Mouse (Mus musculus) adrenal gland, adult 2 months (tissue): ENCODE measurements at regions not wholly inside any gene's neighbourhood (a gene's known extent, or its start where the extent isn't known, plus 50 kb on each side); places are given as distances from the start of the nearest gene placed in this dataset.

ENCODE experiments used
- DNase-seq: peaks from one replicate; pipeline ENCODE4 v3.0.0; 2021

DNA sequence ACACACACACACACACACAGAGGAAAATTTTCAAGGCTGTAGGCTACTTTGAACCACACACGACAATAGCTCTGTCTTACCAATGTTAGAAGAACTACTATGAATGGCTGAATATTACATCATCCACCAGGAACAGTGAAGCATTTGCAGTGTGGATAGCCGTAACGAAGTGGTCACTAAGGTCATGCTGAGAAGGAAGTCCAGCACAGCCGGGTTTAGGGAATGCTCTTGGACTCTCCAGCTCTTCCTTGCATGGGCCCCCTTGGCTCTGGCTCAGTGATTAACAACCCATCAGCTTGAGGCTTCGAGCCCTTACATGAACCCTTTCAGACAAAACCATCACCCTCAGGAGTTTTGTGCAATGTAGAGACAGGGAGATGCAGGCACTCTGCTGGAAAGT lies 245.3 kb downstream of the Adamts20 start:
- no peak for DNase-seq

DNA sequence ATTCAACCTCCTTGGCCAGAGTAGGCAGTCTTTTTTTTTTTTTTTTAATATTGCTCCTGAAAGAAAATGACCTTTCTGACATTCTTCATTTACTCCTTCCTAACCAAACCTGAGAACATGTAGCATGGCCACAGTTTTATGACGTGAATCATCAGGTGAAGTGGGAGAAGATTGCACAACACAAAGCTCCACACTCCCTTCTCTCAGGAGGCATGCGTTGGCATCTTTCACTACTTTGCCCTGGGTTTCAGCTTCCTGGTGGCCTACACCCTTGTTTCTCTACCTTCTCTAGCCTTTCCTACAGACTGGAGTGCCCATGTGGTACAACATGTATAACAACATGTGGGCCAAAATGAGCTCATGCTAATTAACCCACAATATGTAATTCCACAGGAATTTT lies 248.5 kb downstream of the Adamts20 start:
- no peak for DNase-seq

DNA sequence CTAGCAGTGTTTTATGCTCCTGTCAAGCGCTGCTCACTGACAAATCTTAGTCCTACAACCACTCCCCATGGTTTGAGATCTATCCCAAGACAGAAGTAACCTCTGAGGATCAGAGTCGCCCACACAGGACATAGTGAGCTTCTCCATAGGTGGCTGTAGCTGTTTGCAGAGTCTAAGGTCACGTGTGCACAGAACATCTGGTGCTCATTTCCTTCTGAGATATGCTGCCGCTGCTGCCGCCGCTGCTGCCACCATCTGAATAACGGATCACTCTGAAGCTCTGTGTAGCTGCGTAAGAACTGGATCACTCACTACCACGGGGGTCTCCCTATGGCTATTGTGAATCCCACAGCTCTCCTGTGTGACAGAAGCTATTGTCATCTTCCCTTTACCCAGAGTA lies 250.8 kb downstream of the Adamts20 start:
- DNase-seq, result no peak

DNA sequence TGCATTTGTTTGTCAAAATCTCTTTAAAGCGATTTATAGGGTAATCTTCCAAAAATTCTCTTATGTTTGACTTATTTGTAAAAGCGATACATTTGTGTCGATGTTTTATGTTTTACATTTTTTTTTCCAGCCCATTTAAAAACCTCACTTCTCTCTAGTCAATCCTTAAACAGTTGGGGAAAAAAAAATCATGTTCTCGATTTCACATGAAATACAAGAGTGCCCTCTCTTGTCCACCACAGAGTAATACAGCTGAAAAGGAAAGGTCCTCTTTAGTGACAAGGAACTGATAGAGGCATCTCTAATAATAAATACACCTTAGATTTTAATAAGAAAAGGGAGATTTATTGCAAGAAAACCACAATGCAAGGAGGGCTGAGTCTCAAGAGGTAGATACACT lies 251.8 kb downstream of the Adamts20 start:
- no peak for DNase-seq

DNA sequence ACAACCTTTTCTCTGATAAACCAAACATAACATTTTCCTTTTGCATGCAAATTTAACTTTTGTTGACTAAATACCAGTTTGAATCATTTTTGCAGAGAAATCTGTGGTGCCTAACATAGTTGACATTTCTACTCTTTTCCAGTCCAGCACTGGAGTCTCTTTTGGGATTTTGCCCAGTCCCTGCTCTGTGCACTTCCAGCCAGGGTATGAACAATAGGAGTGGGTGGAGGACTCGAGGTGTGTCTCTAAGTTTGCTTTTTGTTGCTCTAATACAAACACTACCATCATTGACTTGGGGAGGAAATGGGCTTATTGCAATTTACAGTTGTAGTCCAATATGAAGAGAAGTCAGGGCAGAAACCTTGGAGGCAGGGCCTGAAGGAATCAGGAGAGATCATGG lies 256.7 kb downstream of the Adamts20 start:
- DNase-seq, result no peak

DNA sequence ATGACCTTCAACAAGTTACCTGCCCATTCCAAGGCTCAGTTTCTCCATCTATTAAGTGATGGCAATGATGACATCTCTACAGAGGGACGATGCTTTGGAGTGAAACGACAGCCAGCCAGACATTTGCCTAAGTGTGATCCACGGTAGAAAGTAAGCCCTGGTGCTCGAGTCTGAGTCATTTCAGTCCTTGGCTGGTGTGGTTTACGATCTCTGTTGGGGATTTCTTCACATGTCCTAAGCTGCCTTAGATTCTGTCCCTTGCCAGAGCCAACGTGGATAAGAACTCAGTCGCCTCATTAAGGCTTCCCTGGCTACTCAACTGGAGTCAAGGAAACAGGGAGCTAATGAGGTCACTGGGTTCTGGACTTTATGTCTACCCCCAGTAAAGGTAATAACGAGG lies 258.8 kb downstream of the Adamts20 start:
- DNase-seq, result peak; percentile 43

DNA sequence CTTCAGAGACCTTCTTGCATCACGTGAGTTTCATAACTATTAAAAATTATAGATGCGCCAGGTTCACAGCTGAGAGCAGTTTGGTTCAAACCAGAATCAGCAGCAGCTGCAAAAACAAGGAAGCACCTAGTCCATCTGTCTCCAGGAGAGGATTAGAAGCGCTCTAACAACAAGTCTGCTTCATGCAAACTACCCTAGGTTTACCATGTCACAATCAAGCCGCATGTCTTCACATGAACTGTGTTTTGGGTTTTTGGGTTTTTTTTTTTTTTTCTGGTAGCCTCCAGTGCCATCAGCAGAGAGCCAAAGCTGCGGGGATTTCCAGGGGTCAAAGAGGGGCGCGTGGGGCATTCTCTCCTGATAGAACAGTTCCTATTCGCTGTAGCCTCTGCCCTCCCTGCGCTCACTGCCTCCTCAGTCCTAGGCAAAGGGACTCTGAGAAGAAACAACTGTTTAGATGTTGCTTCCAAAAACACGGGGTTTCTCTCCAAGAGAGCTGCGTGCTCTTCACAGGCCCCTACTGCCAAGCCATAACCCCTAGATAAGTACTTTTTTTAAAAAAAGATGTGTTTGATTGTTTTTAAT lies 259.8 kb downstream of the Adamts20 start:
- DNase-seq, result no peak

DNA sequence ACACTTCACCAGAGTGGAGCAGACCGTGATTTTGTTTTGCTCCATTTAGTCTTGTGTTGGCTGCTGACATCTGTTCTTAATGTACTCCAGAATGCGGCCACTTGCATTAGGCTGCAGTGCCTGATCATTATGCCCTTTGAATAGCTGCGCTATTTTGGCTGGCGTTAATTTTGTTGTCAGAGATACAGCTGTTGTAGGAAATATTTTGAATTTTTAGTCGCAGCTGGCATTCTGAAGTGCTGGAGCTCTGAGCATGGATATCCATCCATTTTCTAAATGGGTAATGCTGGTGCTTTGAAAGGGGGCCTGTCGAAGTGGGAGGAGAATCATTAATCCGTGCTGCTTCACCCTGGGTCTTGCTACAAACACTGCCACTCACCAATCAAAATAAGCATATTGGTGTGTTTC lies 275.1 kb downstream of the Adamts20 start:
- no peak for DNase-seq

DNA sequence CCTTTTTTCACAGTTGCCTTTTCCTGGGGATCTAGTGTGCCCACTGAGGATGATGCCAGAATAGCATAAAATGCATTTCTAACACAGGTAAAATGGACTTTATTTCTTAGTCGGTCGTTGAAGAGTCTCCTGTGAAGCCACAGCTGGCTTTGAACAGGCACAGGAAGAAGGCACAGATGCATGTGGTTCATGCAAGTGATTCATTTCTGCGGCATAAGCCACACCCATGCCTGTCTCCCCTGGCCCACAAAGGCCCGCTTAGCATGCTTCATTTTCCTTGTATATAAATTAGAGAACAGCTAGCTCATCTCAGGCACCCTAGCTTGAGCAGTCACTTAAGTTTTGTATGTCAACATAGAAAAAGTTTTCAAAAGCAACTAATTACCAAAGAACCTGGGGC lies 277.6 kb downstream of the Adamts20 start:
- no peak for DNase-seq

DNA sequence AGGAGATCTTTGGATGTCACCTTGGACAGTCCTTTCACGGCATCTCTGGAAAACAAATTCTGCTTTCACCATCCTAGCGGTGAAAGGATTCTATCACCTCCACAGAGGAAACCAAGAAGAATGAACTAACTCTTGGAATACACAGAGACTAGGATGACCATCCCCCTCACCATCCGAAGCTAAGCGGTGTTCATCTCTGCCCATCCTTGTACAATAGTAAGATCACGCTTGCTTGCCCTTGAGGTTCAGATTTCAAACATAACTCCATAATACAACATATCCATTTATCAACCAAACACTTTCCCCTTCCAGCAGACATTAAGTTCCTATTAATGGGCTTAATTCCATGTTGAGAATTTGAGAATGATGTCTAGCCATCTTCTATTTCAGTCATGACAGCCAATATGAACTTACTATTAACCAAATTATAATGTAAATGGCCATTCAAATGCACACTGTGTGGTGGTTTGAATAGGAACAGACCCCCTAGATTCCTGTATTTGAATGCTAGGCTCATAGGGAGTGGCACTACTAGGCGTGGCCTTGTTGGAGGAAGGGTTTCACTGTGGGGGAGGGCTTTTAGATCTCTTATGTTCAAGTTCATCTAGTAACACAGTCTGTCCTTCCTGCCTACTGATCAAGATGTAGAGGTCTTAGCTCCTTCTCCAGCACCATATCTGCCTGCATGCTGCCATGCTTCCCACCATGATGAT lies 281.4 kb downstream of the Adamts20 start:
- DNase-seq, result no peak

DNA sequence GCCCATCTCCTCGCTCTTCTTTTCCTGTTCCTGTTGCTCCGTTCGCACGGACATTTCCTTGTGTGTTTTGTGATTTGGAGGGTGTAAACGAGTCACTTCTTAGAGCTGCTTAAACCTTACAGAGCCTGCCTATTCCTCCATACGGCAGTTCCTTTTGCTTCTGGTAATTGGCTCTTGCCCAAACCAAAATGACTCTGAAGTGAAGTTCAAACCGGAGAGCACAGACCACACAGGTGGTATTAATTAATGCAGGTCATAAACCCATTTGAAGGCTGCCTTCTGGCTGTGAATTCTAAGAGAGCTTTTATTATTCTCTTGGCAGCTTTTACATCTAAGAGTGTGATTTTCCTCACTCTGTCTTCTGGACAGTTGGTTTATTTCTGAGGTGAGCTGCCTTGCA lies 291.1 kb downstream of the Adamts20 start:
- no peak for DNase-seq

DNA sequence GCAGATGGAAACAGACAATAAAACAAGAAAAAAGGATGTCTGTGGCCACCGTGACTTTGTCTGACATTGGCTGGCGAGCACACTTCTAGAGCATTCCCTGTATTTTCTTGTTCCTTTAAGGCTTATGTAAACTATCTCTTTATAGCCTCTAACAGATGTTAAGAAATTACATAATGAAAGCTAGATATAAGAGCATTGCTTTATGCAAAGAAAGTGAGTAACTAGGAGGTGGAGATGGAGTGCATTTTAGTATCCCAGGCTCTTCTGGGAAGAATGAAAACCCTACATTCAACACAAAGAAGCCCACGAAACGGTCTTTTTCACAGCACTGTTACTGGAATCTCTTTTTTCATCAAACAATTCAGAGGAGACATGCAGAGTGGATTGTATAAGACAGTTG lies 304.4 kb downstream of the Adamts20 start:
- DNase-seq, result no peak

DNA sequence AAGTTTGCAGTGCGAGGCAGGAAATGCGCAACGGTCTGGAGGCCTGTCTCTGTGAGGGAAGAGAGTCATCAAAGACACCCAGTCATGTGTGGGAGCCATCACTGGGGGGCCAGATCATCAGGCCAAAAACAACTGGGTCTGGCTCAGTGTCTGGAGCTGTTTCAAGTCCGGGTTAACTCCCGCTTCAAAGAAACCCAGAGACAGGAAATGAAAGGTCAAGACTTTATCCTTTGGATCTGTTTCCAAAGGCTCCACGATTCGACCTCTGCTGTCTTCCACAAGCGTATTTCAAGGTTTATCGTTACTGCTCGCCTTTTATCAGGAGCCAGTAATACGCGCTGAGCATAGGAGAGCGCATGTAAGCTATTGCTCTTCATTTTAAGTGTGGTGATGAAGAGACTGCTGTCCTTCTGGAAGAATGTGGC lies 325.7 kb downstream of the Adamts20 start:
- DNase-seq, result peak; percentile 77

DNA sequence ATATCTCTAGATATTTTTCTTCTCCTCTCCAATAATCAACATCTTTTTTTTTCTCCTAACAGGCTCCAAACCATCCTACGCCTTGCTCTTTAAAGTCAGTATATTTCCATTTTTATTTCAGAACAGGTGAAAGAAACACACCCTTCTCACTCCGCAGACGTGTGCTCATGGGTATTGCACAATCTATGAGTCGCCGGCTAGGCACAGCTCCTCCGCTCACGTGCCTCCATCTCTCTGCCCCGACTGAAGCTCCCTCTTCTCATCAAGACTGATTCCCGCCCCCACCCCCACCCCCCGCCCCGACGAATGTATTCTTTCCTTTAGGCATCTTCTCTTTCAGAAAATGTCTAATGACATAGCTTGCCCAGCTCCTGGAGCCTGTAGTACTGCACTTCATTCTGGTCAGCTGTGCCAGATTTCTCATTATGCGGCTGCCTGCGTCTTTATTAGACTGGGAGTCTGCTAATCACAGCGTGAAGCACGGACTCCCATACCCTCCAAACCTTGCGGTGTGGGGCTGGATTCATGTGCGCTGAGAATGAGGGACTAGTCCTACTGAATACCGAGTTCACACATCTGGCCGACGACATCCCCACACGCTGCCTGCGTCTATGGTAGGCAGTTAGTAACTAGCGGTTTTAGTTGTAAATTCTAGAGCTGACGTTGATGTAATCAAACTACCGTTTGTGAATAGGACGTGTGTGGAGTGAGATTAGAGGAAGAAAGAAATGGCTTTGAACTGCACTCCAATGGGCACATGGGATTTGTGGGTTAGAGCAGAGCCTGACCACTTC lies 327.9 kb downstream of the Adamts20 start:
- DNase-seq, result no peak

DNA sequence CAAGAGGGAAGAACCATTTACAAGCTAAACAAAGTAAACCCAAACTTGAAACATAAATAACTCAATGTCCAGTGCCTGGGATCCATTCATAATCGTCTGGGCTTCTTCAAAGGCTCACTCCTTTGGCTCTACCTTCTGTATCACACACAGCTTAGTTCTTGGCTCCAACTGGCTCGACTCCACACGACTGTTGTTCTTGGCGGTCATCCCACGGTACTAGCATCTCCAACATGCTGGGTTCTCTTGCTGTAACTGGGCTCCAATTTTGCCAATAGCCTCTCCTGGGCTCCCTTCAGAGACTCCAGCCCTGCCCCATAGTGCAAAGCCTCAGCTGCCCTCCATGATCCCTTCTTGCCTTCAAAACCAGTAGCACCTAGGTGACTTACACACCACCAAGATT lies 352.4 kb downstream of the Adamts20 start:
- DNase-seq, result peak; percentile 36

DNA sequence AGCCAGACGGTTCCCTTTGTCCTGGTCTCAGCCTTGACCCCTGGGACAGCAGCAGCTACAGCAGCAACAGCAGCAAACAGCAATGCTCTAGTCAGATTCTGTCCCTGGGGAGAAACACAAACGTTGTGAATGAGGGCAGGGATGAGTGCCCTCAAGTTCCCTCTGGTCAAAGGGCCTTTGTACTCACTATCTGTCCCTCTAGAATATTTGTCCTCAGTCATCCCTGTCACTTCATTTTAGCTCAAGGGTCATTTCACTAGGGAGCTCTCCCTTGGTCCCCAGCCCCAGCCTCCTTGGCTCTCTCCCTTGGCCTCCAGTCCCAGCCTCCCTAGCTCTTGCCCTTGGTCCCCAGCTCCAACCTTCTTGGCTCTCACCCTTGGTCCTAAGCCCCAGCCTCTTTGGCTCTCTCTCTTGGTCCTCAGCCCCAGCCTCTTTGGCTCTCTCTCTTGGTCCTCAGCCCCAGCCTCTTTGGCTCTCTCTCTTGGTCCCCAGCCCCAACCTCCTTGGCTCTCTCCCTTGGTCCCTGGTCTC lies 358.0 kb downstream of the Adamts20 start:
- peak; percentile 32 for DNase-seq

DNA sequence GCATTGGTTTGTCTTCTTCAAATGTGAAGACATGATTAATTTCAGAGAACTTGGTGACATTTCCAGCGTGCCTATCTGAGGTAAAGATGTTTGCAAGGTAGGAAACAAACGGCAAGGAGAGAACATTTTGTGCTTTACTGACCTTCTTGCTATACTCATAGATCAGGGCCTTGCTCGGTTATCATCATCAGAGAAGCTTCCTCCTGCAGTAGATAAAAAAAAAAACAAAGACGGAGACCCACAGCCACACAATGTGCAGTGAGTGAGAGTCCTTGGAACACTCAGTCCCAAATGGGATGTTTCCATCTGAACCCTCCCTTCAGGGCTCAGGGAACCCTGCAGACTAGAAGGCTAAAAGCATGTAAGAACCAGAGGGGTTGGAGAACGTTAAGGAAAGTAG lies 374.6 kb downstream of the Adamts20 start:
- peak; percentile 14 for DNase-seq

DNA sequence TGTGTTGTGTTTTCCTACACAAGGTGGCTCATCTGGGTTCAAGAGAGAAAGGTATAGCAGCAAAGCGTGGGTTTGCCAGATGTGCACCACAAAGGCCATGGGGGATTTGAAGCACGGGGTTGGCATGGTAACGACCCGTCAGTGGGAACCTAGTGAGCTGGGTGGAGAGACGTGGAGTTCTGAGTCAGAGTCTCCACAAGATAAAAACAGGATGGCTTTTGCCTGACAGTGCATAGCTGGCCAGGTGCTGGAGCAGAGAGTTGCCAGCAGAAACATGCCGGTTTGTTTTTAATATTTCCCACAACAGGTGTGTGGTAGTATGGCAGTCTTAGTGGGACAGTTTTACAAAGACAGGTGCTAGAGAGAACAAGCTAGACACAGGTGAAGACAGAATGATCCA lies 375.4 kb downstream of the Adamts20 start:
- peak; percentile 43 for DNase-seq

DNA sequence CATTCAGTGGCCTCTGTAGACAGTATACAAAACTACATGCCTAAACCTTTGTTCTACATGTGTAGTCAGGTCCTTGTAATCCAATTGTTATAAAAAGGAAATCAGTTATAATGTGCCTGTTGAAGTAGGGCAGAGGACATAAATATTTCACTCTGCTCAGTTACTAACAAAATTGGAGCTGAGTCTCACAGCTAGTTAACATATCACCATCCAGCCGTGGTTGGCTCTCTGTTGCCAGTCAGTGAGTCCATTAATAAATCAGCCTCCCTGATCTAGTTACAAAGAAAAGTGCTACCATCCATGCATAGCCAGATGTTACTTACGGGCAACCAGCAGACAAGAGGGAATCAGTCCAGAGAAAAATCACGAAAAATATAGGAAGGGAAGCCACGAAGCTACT lies 382.8 kb downstream of the Adamts20 start:
- no peak for DNase-seq

DNA sequence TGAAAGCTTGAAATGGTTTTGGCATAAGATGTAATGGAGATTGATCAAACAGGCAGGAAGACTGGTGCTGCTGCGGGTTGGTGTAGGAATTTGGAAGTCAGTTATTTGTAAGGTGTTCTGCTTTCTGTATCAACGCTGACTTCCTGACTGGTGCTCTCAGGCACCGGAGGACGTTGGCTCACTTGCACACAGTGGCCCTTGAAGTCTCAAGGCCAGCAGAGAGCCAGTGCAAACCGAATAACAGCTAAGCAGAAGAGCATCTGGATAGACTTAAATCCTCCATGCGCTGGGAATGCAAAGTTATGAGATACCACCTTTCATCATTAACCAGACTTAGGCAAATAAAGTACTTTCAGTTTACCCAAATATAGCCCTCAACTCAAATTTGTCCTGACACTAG lies 388.2 kb downstream of the Adamts20 start:
- peak; percentile 43 for DNase-seq

DNA sequence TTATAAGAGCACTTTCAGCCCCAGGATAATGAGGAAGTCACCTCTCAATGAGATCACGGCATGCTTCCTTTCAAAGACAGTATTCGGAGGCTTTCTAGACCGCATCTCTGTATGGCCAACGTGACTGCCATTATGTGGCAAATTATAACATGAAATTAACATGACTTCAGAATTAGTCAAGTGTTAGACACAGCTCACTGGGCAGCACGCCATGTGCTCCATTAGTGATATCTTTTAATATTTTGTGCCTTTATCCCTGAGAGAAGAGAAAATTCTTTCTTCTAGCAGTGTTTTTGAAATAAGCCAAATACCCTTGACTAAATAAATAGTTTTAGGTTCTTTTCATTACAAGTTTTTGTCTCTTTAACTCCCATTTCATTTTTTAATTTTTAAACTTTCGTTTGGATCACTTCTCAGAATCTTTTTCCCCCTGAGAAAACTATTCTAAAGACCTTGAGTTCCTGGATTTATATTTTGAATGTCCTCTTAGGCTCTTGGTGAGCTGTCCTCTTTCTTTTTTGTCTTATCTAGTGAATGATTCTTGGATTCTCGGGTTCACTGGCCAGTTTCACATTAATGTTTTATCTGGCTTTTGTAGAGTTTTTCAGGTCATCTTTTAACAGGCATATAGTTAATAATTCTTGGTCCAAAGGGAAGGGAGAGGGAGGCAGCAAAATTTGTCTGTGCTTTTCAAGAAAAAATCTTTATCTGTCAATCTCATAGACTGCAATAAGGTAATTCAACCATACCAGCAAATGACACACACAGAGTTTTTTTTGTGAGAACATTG lies 390.9 kb downstream of the Adamts20 start:
- DNase-seq, result no peak

DNA sequence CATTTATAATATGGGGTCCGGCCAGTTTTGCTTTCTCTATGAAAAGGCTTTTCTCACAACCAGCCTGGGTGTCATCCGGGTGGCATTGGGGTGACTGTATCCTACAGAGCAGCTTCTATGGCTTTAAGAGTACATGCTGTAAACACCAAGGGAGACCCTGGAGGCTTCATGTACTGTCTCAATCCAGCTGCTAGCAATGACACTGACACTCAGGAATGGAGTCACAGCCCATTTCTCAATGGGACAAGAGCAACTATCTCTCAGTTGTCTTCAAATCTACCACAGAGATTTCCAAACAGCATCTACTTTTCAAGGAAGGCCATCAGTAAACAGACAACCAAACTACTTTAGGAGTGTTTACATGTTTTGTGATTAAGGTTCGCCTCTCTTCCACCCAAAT lies 397.5 kb downstream of the Adamts20 start:
- DNase-seq, result no peak
